Mouse (Mus musculus) cerebellum, adult 18-20 months (tissue): ENCODE measurements at regions not wholly inside any gene's neighbourhood (a gene's known extent, or its start where the extent isn't known, plus 50 kb on each side); places are given as distances from the start of the nearest gene placed in this dataset.

ENCODE experiments used
- DNase-seq, 2 experiments: peaks; one replicate each; pipeline ENCODE4 v3.0.0; 2021

DNA sequence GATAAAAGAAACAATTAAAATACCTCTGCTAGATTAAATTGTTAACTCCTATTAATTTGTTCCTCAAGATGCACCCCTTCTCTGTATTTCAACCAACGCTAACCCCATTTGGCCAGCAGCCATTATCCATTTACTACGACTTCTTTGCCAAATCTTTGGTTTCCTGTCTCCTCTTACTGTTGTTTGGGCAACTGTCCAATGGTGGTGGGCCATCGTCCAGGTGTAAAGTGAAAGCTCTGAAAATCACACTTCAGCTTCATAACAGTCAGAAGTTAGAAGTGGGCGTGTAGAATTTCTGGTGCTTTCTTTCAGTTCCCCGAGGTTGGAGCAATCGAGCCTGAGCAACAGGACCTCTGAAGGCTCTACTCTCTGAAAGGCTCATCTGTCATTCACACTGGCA, 66.8 kb upstream of the Zbtb20 start:
- no peak for DNase-seq

DNA sequence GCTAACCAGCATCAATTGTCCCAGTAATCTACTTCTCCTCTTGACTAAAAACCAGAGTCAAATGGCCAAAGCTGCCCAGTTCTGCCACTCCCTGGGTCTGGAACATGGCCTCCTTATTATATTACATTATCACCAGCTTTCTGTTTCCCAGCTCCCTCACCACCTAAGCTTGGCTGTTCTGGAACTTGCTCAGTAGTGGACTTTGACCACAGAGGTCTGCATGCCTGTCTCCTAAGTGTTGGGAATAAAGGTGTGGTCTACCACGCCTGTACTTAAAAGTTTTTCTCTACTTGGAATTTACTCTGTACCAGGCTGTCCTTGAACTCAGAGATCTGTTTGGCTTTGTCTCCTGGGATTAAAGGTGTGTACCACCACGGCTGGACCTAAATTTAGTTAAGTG, 68.1 kb upstream of the Zbtb20 start:
- no peak for DNase-seq

DNA sequence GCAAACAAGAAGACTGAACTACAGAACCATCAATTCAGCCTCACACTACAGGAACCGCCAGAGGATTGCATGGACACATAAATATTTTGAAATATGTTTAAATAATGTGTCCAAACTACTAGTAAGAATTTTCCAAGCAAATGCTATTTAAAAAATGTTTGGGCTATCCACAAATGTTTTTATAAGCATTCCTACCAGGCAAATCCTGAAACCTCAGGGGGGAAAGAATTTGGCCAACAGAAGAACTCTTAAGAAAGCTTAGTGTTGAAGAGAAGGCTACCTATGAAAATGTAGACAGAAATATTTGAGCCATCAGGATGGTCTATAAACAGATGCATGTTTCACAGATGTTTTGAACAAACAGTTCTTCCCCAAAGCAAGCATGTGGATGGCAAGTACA, 72.1 kb upstream of the Zbtb20 start:
- DNase-seq: no peak

DNA sequence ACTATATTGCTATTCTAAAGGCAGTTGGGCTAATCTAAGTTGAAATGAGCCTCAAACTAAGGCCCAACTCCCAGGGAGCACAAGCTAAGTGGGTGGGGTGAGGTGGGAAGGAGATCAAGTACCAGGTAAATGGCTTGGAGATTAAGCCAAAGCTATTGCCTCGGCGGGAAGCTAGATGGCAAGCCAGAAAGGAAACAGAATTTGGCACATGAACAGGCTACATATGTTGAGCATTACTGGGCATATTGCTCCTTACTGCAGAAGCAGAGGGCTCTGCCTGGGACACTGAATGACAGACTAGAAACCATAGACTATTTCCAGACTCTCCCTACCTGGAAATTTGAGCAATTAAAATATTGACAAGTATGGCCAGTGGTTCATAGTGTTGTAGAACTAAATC, 83.1 kb upstream of the Zbtb20 start:
- peak; percentile 71 to 82 for DNase-seq

DNA sequence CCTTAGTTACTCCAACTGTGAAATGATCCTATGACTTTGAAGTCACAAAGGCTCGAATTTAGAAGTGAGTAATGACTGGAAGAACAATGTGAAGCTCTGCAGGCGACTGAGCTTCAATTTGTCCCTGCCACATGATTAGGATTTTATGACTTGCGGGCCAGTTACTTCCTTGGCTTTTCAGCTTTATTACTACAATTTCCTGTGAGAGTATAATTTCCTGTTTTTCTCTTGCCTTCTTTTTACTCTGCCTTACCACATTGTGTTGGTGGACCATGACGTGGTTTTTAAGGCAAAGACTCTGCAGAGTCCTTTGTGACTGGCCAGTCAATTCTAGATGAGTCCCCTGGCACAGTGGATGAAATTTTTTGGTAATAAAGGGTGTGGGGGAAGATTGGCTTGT, 91.0 kb upstream of the Zbtb20 start:
- no peak for DNase-seq

DNA sequence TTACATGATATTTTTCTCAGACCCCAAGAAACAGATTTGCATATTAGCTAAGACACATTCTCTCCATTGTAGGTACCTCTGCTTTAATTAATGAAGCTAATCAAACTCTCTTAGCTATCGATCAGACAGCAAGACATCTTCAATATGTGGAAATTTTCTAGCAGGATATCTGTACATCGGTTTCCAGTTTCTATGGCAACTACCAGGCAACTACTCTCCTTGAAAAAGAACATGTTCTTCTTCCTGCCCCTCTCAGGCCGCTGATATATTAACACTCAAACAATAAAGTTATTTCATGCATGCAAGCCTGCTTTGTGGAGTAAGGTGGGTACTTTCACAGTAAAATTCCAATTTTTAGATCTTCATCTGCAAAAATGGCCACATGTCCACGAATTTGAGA, 91.7 kb upstream of the Zbtb20 start:
- no peak for DNase-seq

DNA sequence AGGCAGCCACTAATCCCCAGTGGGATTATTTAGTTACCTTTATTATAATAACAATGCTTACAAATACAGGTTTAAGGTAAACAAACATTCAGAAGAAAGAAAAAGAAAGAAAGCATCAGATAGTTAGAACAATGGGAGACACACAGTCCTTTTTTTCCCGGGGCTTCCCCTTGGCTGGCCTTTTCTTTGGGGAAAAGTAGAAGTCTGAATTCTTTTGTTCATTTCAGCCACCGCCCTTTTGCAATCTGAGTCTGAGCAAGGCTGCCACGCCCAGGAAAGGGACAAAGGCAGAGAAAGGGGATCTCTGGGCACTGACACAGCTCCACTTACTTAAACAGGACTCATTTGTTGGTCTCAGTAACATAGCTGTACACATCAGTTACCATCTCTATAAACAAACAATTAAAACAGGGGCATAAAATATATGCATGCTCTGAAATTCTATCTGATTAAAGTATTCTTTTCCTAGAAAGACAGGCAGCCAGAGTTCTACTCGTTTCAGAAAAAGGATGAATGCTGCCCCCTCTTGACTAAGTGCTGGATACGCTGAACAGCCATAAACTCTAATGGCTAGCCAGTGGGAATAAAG, 93.5 kb upstream of the Zbtb20 start:
- peak; percentile 44 to 57 for DNase-seq

DNA sequence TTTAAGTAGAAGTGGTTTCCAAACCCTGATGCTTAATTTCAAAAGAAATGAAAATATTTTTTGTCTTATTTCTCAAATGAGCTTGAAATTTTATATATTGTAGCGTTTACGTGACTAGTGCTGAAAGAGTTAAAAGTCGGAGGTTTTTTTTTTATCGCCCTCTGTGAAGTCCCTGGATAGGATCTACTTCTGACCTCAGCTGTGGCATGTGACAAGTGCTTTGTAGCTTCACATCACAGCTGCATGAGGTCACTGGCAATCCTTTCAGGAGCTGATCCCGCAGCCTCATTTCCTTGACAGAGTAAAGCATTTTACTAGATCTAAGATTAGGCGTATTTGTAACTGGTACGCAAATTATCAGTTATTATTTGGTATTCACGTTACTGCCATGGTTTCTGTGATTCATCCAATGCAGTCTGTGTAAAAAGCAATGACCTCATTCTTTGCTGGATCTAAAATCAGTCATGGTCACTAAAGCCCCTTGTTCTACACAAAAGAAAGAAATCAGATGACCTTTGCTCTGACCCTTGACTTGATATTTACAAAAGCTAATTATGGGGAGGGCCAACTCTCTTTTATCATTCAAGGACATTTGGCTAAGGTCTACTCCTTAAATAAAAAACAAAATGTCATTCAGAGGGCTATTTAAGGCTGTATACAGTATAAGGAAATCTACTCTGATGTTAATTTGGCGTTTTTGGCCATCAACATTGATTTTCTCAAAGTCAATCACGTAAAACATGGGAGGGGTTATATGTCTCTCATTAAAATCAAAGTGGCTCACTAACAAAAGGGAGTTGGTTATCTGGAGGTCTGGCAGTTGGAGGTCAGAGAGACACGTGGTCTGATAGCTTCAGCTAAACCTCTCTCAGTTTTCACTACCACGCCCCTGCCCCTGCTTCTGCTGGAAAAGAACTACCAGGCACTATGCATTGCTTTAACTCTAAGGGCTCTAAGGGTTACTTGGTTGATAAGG, 94.3 kb upstream of the Zbtb20 start:
- no peak for DNase-seq

DNA sequence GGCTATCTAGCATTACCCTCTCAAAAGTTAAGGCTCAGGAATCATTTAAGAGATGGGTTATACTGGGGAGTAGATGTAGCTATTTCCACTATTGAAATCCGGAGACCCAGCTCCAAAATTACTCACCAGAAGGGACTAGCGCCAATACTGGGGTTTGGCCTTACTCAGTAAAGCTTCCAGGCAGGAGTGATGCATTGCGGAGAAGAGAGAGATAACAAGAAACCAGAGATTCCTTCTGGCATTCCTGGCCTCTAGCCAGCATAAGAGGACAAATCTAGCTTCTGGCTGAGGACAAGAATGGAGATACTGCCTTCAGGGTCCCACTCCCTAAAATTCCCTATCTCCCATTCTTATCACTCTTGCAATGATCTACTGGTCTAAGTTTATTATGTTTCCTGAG, 95.7 kb upstream of the Zbtb20 start:
- DNase-seq: no peak

DNA sequence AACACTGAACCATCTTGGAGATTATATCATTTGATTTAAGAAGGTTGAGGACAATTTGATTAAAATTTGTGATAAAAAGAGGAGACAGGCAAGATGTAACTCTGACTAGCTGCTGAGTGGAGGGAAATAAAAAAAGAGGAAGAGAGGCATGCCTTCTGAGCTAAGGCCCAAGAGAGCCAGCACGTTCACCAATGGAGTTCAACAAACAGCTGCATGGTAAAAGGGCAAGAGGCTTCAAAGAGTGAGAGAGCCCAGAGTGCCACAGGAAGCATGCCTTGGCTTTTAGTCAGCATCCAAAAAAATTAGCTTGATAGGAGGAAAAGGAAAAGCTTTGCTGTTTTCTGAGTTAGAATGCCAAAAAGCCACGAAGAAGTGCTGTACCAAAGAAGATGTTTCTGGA, 103.0 kb upstream of the Zbtb20 start:
- no peak for DNase-seq

DNA sequence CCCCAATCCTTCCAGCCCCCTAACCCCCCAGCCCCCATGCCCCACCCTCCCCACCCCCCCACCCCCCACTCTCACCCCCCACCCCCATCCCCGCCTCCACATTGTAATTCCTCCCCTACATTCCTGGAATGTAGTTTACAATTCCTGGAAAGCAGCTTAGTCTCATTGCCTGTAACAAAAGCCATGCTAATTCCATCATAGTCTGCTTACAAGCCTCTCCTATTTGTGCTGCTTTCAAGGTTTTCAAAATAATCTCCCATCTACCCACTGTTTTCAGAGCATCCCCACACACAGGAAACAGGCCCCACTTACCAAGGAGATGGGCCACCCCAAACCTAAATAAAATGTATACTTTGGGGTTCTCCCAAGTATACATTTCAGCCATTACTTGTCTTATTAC, 105.5 kb upstream of the Zbtb20 start:
- no peak for DNase-seq

DNA sequence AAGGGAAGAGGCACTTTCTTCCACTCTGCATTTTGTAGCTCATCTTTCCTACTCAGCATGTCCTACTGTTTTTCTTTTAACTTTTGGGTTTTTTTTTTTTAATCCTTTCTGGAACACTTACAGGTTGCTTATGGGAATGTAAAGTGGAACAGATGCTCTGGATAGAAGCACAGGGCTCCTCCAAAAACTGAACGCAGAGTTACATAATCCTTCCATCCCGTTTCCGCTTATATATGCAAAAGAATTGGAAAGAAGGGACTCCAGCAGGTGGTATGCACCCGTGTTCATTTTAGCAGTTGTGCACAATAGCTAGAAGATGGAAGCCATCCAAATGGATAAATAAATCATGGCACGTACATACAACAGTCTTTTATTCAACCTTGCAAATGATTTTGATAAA, 127.0 kb upstream of the Zbtb20 start:
- DNase-seq: no peak

DNA sequence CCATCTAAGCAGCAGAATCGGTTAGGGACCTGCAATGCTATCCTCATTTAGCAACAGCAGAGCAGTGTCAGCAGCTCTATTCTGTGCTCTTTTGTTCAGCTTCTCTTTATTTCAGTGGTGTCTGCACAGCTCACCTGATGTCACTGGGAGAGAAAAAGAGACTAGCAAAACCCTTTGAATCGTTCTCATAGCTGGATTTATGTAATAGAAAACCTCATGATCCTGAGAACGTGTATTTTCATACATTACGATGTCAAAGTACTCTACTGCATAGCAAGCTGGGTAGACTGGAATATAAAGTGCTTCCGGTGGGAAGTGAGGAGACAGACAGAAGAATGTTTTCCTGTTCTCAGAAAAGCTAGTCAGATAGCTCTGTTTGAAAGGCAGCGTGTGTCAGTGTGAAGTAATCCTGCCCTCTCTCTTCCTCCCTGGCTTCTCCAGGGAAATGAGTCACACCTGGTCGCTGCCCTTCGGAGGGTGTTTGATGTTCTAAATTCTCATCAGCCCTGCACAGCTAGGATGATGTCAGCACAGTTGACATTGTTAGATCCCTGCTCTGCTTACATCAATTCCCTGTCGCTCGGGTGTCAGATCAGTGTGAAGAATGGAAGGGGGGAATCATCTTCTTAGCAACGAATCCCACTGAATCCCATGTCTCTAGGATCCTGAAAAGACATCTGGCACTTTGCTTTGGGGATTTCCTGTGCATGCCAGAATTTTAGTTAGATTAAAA, 129.6 kb upstream of the Zbtb20 start:
- DNase-seq: no peak

DNA sequence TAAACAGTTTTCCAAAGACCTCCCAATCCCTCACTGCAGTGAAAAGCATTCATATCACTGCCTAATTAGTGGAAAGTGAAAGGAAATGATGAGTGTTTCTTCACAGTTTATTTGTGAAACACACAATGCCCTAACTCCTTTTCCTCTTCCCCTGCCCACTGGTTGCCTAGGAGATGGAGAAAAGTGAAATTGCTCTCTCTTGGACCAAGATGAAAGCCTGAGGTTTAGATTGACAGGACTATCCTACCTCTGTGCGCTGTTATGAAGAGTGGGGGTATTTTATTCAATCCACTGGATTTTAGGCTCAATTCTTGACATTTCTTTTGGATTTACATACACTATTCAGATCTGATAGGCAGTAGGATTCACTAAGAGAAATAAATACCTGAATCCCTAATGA, 132.1 kb upstream of the Zbtb20 start:
- no peak for DNase-seq

DNA sequence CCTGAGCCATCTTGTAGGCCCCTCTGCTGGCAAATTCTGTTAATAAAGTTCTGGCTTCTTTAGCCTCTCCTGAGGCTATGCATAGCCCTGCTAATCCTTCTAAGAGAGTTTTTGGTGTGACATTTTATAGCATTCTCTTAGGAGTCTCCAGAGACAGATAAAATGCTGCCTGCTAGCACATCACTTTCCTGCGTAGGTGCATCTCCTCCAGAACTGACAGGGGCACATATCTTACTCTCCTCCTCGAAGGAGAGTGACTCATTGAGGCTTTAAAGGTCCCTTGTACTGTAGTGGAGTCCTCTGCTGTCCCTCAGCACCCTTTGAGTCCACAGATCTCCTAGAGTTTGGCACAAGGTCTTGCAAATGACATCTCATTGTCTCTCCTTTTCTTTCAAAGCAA, 132.6 kb upstream of the Zbtb20 start:
- DNase-seq: no peak

DNA sequence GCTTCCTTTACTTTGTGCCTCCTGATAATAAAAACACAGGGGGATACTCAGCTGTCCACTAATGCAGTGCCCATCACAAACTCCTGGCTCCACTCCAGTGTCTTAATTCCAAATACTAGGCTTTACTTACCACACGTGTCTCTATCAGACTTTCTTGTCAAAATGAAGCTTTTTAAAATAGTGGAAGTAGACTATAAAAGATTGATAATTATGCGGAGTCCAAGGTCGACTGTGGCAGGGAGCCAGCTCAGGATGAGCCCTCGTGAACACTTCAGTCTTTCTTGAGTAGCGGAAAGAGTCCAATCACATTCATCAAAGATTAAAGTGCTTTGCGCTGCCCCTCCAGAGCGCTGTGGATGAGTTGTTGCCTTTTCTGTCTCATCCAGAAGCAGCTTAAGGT, 147.9 kb upstream of the Zbtb20 start:
- DNase-seq: no peak

DNA sequence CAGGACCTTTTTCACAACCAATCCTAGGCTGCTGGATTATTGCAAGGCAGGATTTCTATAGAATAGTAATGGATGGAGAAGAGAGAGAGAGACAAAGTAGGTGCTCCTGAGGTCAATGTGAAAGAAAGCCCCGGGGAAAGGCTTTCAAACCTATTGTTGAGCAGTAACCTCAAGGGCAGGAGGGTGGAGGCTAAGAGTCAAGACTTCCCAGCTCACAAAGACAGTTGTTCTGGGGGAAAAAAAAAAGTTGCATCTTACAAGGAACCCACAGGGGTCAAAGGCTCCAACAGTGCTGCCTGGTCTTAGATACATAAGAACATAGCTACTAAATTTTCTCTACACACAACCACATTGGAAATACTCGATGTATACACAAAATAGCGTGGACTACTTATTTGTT, 155.8 kb upstream of the Zbtb20 start:
- no peak for DNase-seq

DNA sequence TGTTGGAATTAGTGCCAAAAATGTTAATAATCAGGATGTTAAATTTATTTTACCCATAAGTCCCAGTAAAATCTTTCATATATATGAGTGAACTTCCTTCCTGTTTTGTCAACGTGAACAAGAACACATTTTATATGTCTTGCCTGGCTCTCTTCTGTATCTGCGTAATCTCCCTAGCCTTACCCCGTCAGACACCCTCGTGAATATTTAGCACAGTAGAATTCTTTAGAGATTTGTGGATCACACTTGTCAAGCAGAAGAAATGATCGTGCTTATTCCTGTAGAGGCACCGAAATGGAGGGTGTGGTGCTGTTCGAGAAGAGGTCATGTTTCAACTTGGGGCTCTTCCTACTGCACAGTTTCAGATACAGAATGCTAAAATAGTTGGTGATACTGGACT, 157.2 kb upstream of the Zbtb20 start:
- no peak for DNase-seq

DNA sequence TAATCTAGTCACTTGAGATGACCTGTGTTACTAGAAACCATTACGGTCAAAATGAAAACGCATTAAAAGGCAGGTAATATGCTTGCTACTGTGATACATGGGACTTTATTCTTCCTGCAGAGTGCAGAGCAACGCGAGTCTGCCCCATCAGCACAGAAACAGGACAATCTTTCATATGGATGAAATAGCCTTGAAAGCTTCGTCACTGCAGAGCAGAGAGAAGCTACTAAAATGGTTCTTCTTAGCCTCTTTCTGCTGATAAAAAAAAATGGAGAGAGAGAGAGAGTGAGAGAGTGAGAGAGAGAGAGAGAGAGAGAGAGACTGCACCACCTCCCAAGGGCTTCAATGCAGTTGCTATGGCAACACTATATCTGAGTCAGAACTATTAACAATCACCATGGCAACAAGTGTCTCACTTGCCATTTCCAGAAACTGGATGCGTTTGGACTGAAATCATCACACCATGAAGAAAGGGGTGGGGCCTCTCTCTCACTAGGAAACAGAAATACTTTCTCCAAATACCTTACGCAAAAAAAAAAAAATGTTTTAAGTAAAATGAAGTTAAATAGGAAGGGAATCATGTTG, 157.8 kb upstream of the Zbtb20 start:
- no peak for DNase-seq

DNA sequence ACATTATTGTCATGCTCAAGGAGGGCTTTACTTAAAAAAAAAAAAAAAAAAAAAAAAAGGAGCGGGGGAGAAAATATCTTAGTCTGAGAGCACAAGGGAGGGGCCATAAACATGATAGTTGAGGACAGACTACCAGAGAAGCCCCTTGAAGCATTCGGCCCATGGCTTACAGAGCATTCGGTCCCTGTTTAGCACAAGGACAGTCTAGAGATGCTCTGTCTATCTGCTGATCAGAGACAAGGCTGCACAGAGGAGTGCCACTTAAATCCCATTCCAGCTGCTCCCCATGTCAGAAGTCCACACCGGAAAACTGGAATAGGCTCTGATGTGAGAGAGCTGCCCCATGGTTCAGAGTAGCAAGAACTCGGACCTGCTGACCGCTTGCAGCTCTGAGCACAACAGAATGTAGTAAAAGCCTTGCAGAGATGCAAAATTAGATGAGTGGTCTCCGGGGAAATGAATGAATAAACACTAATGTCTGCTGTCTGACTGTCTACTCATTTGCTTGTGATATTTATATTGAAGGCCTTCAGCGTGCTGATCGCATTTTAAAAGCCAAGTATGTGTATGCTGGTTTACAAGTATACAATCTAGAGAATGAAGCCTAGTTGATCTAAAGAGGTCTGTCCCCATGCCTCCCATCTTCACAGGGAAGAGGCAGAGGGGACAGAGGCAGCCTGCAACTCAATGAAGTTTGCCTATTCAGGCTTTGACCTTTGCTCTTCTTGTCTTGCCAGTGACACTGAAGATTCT, 158.4 kb upstream of the Zbtb20 start:
- DNase-seq: no peak

DNA sequence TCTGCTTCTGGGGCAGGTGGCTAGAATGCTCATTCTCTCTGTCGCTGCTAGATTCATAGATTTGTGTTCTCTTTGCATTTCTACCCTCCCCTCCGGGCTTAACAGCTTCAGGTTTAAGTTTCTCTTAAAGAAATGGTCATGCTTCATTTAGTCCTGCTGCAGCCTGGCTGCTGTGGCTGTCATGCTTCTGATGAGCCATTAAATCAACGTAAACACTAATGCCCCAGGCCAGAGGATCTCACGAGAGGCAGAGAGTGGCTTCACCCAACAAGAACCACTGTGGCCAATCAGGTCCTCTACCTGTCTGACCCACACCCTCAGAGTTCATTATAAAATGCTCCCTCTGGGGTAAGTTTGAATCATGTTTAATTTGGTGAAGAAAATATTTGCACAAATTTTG, 173.0 kb upstream of the Zbtb20 start:
- no peak for DNase-seq

DNA sequence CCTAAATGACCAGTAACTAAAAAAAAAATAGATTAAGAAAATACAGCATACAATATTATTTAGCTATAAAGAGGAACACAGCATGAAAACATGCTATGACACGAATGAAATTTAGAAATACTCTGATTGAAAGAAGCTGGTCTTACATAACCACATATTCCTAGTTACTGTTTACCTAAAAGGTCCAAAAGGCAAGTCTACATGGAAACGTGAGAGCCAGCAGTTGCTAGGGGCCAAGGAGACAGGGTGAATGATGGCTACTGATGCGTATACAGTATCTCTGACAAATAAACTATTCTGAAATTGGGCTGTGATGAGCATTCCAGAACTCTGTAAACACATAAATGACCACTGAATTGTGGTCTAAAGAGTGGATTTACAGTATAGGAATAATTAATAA, 194.5 kb upstream of the Zbtb20 start:
- no peak for DNase-seq

DNA sequence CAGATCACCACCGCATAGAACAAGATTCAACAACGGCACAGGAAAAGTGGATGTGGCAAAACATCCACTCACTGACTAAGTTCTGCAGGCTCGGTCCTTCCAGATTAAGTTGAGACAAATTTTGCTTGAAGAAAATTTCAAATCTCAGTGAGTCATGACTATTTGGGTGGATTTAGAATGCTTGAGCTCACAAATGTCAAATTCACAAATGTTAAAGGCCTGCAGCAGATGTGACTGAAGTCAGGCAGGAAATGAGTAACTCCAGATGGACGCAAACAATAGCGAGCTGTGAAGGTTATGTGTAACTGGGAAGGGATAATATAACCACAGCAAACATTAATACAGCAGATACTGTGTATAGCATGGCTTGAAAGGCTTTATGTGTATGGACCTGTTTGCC, 198.5 kb upstream of the Zbtb20 start:
- DNase-seq: no peak
